Mouse (Mus musculus): ENCODE results near the gene Fhit. TPM values are rescaled to one million over a fixed set of nuclear protein-coding genes. Genes with fewer than 3 reads are reported as not detected.

The Fhit gene
- polyA plus RNA-seq, 1 experiment = 3.7 TPM

GRCm38 (mm10) chr14:10526800-10527199, 635.0 kb downstream of the Fhit start:
- WGBS = 37% methylated on average over 2 of the region's 2 CpGs
- no peak overlapping the region for H3K4me3 ChIP-seq (ENCODE audit: low read depth, low read length)
- no peaks in the 10 kb centered on the region for H3K4me1 ChIP-seq (ENCODE audit: control insufficient read depth, insufficient read depth, insufficient read length, low read length)
- no peaks in the 10 kb centered on the region for H3K27me3 ChIP-seq (ENCODE audit: control insufficient read depth, insufficient read depth, low read length)
- no peak for TF ChIP-seq CTCF (IDR thresholded peaks at IDR 0.05; ENCODE audit: extremely low read depth, insufficient read length, insufficient replicate concordance, low read depth, low read length)
- TF ChIP-seq POLR2A (IDR thresholded peaks at IDR 0.05; ENCODE audit: low read depth, low read length) = no peak
- H3K27ac ChIP-seq (ENCODE audit: insufficient read depth, low read depth, low read length) = no peak overlapping the region
- no peaks in the 10 kb centered on the region for H3K36me3 ChIP-seq (ENCODE audit: control insufficient read depth, insufficient read depth, low read length)

GRCm38 (mm10) chr14:10525786-10526185, 636.0 kb downstream of the Fhit start:
- Histone ChIP-seq H3K4me1 (ENCODE audit: control insufficient read depth, insufficient read depth, insufficient read length, low read length) (no peaks in the 10 kb centered on the region), H3K4me3 (ENCODE audit: low read depth, low read length) (no peak overlapping the region), H3K27me3 (ENCODE audit: control insufficient read depth, insufficient read depth, low read length) (no peaks in the 10 kb centered on the region), H3K36me3 (ENCODE audit: control insufficient read depth, insufficient read depth, low read length) (no peaks in the 10 kb centered on the region), H3K27ac (ENCODE audit: insufficient read depth, low read depth, low read length) (no peak overlapping the region)
- 87% methylated on average over 4 of the region's 4 CpGs for WGBS
- TF ChIP-seq POLR2A (IDR thresholded peaks at IDR 0.05; ENCODE audit: low read depth, low read length) (no peak), CTCF (IDR thresholded peaks at IDR 0.05; ENCODE audit: extremely low read depth, insufficient read length, insufficient replicate concordance, low read depth, low read length) (no peak)

- no peaks in the 10 kb centered on the region for H3K27me3 ChIP-seq (ENCODE audit: control insufficient read depth, insufficient read depth, low read length)
- no peaks in the 10 kb centered on the region for H3K36me3 ChIP-seq (ENCODE audit: control insufficient read depth, insufficient read depth, low read length)
- H3K4me1 ChIP-seq (ENCODE audit: control insufficient read depth, insufficient read depth, insufficient read length, low read length) = no peaks in the 10 kb centered on the region
- no peak overlapping the region for H3K27ac ChIP-seq (ENCODE audit: insufficient read depth, low read depth, low read length)
- TF ChIP-seq POLR2A (IDR thresholded peaks at IDR 0.05; ENCODE audit: low read depth, low read length) = no peak
- TF ChIP-seq CTCF (IDR thresholded peaks at IDR 0.05; ENCODE audit: extremely low read depth, insufficient read length, insufficient replicate concordance, low read depth, low read length) = no peak
- H3K4me3 ChIP-seq (ENCODE audit: low read depth, low read length) = no peak overlapping the region
These were observed 647.8 kb downstream of the Fhit start for GRCm38 (mm10) chr14:10514026-10514425.

GRCm38 (mm10) chr14:10509252-10509651, 652.6 kb downstream of the Fhit start:
- Histone ChIP-seq H3K27ac (ENCODE audit: insufficient read depth, low read depth, low read length) (no peak overlapping the region), H3K4me1 (ENCODE audit: control insufficient read depth, insufficient read depth, insufficient read length, low read length) (no peaks in the 10 kb centered on the region), H3K27me3 (ENCODE audit: control insufficient read depth, insufficient read depth, low read length) (no peaks in the 10 kb centered on the region), H3K4me3 (ENCODE audit: low read depth, low read length) (no peak overlapping the region), H3K36me3 (ENCODE audit: control insufficient read depth, insufficient read depth, low read length) (no peaks in the 10 kb centered on the region)
- TF ChIP-seq POLR2A (IDR thresholded peaks at IDR 0.05; ENCODE audit: low read depth, low read length) (no peak), CTCF (IDR thresholded peaks at IDR 0.05; ENCODE audit: extremely low read depth, insufficient read length, insufficient replicate concordance, low read depth, low read length) (no peak)

GRCm38 (mm10) chr14:10507560-10507959, 654.3 kb downstream of the Fhit start:
- Histone ChIP-seq H3K27me3 (ENCODE audit: control insufficient read depth, insufficient read depth, low read length) (no peaks in the 10 kb centered on the region), H3K4me3 (ENCODE audit: low read depth, low read length) (no peak overlapping the region), H3K36me3 (ENCODE audit: control insufficient read depth, insufficient read depth, low read length) (no peaks in the 10 kb centered on the region), H3K4me1 (ENCODE audit: control insufficient read depth, insufficient read depth, insufficient read length, low read length) (no peaks in the 10 kb centered on the region), H3K27ac (ENCODE audit: insufficient read depth, low read depth, low read length) (no peak overlapping the region)
- TF ChIP-seq CTCF (IDR thresholded peaks at IDR 0.05; ENCODE audit: extremely low read depth, insufficient read length, insufficient replicate concordance, low read depth, low read length) (no peak), POLR2A (IDR thresholded peaks at IDR 0.05; ENCODE audit: low read depth, low read length) (no peak)
- WGBS = 63% methylated on average over 1 of the region's 1 CpGs

GRCm38 (mm10) chr14:10485798-10486197, 676.0 kb downstream of the Fhit start:
- Histone ChIP-seq H3K4me1 (ENCODE audit: control insufficient read depth, insufficient read depth, insufficient read length, low read length) (peaks cover 8% of the 10 kb centered on the region; the same call in 1 of the 2 replicates), H3K27me3 (ENCODE audit: control insufficient read depth, insufficient read depth, low read length) (no peaks in the 10 kb centered on the region), H3K27ac (ENCODE audit: insufficient read depth, low read depth, low read length) (no peak overlapping the region), H3K4me3 (ENCODE audit: low read depth, low read length) (no peak overlapping the region), H3K36me3 (ENCODE audit: control insufficient read depth, insufficient read depth, low read length) (no peaks in the 10 kb centered on the region)
- WGBS = 80% methylated on average over 3 of the region's 3 CpGs
- TF ChIP-seq CTCF (IDR thresholded peaks at IDR 0.05; ENCODE audit: extremely low read depth, insufficient read length, insufficient replicate concordance, low read depth, low read length) (no peak), POLR2A (IDR thresholded peaks at IDR 0.05; ENCODE audit: low read depth, low read length) (no peak)

- no peak for TF ChIP-seq POLR2A (IDR thresholded peaks at IDR 0.05; ENCODE audit: low read depth, low read length)
- no peak for TF ChIP-seq CTCF (IDR thresholded peaks at IDR 0.05; ENCODE audit: extremely low read depth, insufficient read length, insufficient replicate concordance, low read depth, low read length)
- no peak overlapping the region for H3K27ac ChIP-seq (ENCODE audit: insufficient read depth, low read depth, low read length)
- no peak overlapping the region for H3K4me3 ChIP-seq (ENCODE audit: low read depth, low read length)
- peaks cover 8% of the 10 kb centered on the region; the same call in 1 of the 2 replicates for H3K4me1 ChIP-seq (ENCODE audit: control insufficient read depth, insufficient read depth, insufficient read length, low read length)
- H3K36me3 ChIP-seq (ENCODE audit: control insufficient read depth, insufficient read depth, low read length) = no peaks in the 10 kb centered on the region
- H3K27me3 ChIP-seq (ENCODE audit: control insufficient read depth, insufficient read depth, low read length) = no peaks in the 10 kb centered on the region
- 87% methylated on average over 3 of the region's 3 CpGs for WGBS
These were observed 678.8 kb downstream of the Fhit start for GRCm38 (mm10) chr14:10482851-10483613.

All from small intestine, adult 2 months (tissue).